Mouse (Mus musculus) thymus, adult 18-20 months (tissue): ENCODE data around the gene Mrpl52.

Experiments used
- DNase-seq, 2 experiments: peaks; one replicate each; pipeline ENCODE4 v3.0.0; 2022; ENCODE audit warnings: mixed read lengths in 2 of 2

Mrpl52 gene

GRCm38 (mm10) chr14:54412629-54413170 lies 14.0 kb upstream of the Mrpl52 start:
- DNase-seq: no peak

DNA sequence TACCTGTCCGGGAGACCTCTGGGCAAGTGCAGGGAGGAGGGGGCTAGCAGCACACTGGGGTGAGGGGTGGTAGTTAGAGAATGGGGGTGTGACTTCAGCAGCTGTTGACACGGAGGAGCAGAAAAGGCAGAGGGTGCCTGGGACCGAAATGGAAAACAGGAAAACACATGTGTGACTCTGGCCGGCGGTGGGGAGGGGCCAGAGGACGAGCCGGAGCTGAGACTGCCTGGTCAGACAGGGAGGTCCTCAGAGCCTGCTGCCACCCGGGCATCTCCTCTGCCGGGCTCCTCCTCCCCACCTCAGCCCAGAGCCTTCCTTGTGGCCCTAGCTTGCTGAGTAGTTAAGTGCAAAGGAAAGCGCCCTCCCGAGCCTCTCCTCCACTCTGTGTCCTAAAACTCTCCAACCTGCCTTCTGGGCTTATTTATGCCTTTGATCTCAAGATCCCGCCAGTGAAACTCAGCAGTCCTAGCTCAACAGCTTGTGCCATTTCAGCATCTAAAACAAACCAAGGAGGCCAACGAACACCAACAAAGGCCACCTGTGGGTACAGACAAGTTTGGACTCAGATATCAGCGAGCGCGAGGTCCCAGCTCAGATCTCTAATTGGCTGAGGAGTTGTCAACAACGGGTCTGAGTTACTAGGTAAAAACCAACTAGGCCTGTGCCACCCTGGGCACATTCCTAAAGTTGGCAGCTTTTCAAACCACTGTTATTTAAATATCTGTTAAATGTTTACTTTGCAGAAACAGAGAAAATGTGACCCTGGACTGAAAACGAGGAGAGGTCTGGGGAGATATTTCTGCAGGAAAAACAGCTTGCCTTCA lies 12.6 kb upstream of the Mrpl52 start:
- peak in 1 of 2 experiments; percentile 41 for DNase-seq

DNA sequence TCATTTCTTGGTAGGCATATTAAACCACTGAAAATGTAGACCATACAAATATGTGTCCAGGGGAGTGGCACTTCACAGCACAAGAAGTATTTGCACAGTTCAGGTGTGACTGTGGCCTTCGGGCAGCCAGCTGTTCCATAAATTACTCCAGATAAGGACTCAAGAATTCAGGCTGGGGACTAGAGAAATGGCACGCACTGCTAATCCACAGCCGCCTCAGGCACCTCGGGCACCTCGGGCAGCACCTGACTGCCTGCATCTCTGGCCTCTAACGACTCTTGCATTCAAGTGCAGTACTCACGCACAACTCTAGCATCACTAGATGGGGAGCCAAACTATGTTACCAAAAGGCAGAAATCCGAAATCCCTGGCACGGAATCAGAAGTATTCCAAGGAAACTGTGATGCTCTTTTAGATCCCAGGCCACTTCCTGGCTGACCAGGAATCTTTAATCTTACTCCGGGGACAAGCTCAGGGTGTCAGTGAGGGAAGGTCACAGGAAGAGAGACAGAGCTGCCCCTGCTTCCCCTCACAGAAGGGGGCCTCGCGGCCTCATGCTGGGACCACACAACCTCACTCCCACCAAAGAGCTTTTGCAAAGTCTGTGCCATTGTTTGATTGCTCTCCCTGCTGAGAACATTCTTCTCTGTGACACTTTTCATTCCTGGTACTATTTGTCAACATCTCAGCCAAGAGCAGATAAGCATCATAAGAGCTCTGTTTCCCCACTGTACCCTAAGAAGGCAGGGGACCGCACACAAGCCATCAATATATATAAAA lies 11.3 kb upstream of the Mrpl52 start:
- DNase-seq: no peak

DNA sequence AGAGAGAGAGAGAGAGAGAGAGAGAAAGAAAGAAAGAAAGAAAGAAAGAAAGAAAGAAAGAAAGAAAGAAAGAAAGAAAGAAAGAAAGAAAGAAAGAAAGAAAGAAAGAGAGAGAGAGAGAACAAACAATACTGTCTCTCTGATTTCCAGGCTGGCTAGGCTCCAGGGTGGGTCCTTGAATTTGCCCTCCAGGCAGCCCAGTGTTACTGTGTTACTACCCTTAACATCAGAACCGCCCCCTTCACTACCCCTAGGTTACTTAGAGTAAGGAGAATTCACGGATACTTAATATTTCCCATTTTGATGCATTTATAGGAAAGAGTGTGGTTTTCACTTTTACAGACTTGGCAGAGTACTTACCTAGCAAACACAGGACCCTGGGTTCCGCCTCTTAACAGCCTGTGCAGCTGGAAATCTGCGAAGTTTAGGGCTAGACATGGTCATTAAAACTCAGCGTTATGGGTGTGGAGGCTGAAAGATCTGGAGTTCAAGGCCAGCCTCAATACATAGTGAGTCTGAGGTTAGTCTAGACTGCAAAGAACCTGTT lies 10.4 kb upstream of the Mrpl52 start:
- no peak for DNase-seq

GRCm38 (mm10) chr14:54416830-54417229 lies 9.9 kb upstream of the Mrpl52 start:
- no peak for DNase-seq

GRCm38 (mm10) chr14:54417623-54418081 lies 9.1 kb upstream of the Mrpl52 start, which contains the start of gene Slc7a7:
TSS of gene Slc7a7 (minus strand) at chr14:54417780.
- no peak for DNase-seq

DNA sequence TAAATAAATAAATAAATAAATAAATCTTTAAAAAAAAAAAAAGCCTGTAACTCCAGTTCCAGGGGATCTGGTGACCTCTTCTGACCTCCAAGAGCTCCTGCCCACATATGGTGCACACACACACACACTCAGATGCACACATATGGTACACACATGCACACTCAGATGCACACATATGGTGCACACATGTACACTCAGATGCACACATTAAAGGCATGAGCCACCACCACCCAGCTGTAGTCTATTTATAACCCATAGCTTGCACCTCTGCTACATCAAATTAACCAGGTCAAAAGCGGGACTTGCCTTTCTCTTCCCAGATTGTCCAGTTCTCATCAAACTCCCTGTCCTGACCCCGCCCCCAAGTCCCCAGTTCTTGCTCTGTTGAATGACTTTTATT lies 5.7 kb upstream of the Mrpl52 start:
- no peak for DNase-seq

- DNase-seq: no peak
Measured at GRCm38 (mm10) chr14:54423406-54423805, 3.3 kb upstream of the Mrpl52 start.

- DNase-seq: no peak
Measured at GRCm38 (mm10) chr14:54424634-54425033, 2.1 kb upstream of the Mrpl52 start.

DNA sequence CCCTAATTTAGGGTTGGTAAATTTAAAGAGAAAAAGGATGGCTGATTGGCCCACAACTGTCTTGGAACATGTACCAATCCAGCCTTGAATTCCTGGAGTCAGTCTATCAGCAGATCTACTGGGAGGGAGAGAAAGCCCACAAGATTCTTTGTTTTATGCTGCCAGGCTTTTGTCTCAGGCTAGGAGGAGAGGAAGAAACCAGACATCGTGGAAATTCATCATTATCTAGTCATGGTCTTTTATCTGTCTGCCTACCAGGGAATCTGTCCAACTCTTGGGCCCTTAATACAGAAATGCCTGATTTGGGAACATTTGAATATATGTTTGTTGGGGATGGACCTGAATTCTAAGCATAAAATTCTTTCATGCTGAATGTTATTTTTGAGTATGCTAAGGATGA lies 1.2 kb upstream of the Mrpl52 start:
- DNase-seq: no peak

GRCm38 (mm10) chr14:54426003-54426688 lies 563 bp upstream of the Mrpl52 start:
- DNase-seq: no peak

- DNase-seq: no peak
Measured at GRCm38 (mm10) chr14:54427696-54428095, 987 bp downstream of the Mrpl52 start.

GRCm38 (mm10) chr14:54428421-54428820 lies 1.7 kb downstream of the Mrpl52 start:
- DNase-seq: no peak

DNA sequence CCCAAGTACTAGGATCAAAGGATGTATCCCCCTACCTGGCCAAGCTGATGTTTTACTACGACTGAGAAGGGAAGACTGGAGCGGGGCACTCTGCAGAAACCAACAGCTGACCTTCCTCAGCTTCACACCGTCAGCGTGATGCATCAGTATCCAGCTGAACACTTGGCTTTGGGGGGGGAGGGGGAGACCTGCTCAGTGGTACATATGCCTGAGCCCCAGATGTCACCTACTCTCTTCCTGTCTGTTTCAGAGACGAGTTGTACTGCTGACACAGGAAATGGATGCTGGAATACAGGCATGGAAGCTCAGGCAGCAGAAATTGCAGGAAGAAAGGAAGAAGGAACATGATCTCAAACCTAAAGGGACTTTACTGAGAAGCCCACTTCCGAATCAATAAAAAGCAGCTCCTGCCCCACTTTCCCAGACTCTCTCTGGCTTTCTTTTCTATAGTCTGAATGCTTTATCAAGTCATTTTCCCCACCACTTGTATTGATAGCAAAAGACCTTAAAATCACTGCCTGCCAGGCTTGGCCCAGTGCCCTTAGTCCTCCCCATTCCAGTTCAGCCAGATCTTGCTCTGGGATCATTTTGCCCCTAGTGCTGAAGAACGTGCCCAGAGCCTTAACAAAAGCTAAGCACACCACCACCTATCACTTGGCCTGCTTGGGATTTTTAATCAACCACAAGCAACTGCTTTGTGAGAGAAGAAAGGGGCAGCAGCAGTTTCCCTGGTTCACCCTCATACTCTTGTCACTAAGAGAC lies 2.8 kb downstream of the Mrpl52 start:
- no peak for DNase-seq

GRCm38 (mm10) chr14:54430406-54431145 lies 3.9 kb downstream of the Mrpl52 start:
- DNase-seq: no peak

- DNase-seq: no peak
Measured at GRCm38 (mm10) chr14:54431334-54432077, 4.8 kb downstream of the Mrpl52 start, which contains the start of gene Mmp14. TSS of gene Mmp14 (plus strand) at chr14:54431612.

- DNase-seq: no peak
Measured at GRCm38 (mm10) chr14:54432078-54432836, 5.5 kb downstream of the Mrpl52 start.

- DNase-seq: no peak
Measured at GRCm38 (mm10) chr14:54432837-54433830, 6.4 kb downstream of the Mrpl52 start.
